Mouse (Mus musculus) kidney, adult 2 months (tissue): Measurements from ENCODE around the gene Igdcc3. TPM values are rescaled to one million over a fixed set of nuclear protein-coding genes. Genes with fewer than 3 reads are reported as not detected.

Source experiments
- DNase-seq: peaks from one replicate; pipeline ENCODE4 v3.0.0; 2021
- H3K27ac ChIP-seq: fragments of 200-500 bp; 2 replicates; pipeline ENCODE4 v1.5.1; 2012; ENCODE audit warnings: low read depth, low read length, control low read depth, inconsistent platforms; ENCODE audit not compliant: insufficient read depth
- H3K27me3 ChIP-seq: fragments of 200-500 bp; replicated peaks from 2 replicates; pipeline ENCODE4 v1.6.1; 2012; ENCODE audit warnings: mild to moderate bottlenecking, moderate library complexity, low read length, inconsistent platforms; ENCODE audit not compliant: control insufficient read depth, insufficient read depth
- H3K36me3 ChIP-seq: fragments of 200-500 bp; 2 replicates; pipeline ENCODE4 v1.6.1; 2012; ENCODE audit warnings: mild to moderate bottlenecking, moderate library complexity, low read length, inconsistent platforms; ENCODE audit not compliant: control insufficient read depth, insufficient read depth
- H3K4me1 ChIP-seq: fragments of 200-500 bp; 2 replicates; pipeline ENCODE4 v1.6.1; 2011; ENCODE audit warnings: low read length; ENCODE audit not compliant: control insufficient read depth, insufficient read depth
- H3K4me3 ChIP-seq: fragments of 200-500 bp; 2 replicates; pipeline ENCODE4 v1.5.1; 2011; ENCODE audit warnings: mild to moderate bottlenecking, low read depth, low read length, control low read depth; ENCODE audit not compliant: insufficient read depth
- CTCF ChIP-seq: fragments of 200-500 bp; conservative IDR thresholded peaks from 2 replicates; pipeline ENCODE4 v1.5.1; 2011; ENCODE audit warnings: low read depth, mild to moderate bottlenecking, control low read depth, low read length, moderate library complexity, mixed read lengths; ENCODE audit not compliant: insufficient read depth, insufficient read length
- POLR2A ChIP-seq: fragments of 200-500 bp; IDR thresholded peaks from one replicate; pipeline ENCODE4 v1.6.1; 2011; ENCODE audit warnings: low read depth, low read length, control low read depth
- WGBS: fragments of 180-500 bp; shearing (Covaris S2); methylation state at CpG from one replicate; pipeline ENCODE4 v1.1.7; 2018; 5-methylcytosine and 5-hydroxymethylcytosine counted together
- polyA plus RNA-seq: library from polyadenylated mRNA; depleted of rRNA; stranded (reverse); fragments of >200 nt; gene quantifications from 2 replicates; pipeline ENCODE4 v1.2.3, GENCODE M21; 2012

Gene Igdcc3
- polyA plus RNA-seq, 1 experiment: 0.72 TPM

DNA sequence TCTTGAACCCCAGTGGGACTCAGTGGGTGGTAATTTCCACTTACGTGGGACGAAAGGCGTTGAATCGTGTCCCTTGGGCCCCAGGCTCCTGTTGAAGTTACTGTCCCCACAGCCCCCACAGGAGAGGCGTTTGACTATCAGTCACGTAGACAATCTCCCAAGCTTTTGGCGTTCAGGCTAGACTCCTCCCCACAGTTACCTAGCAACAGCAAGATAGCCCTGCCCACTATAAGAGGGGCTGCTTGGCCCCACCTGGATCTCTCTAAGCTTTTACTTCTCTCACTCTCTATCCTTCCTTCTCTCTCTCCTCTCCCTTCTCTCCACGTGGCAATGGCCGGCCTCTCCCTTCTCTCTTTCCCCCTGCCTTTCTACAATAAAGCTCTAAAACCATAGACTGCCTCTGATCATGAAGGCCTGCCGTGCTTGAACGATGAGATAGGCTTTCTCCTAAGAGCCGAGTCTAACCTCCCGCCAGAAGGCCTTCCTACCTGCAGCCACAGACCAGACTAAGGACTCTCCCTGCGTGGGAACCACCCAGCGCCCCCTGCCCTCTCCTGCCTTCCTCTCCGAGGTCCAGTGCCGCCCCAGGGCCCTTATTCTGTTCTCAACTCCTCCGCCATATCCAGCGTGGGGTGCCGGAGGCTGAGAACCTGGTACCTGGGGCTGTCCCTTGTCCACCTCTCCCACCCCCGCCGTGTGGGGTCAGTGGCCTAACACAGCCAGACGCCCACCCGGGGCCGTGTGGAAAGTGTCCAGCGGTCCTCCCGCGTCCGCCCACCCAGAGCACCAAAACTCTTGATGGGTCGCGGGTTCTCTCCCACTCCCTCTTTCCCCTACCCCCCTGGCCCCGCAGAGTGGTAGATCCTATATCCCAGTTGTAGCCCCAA is 67.5 kb downstream of the Igdcc3 start:
- WGBS: 89% methylated on average over 32 of the region's 32 CpGs
- Histone ChIP-seq H3K27me3 (no peaks in the 10 kb centered on the region), H3K4me1 (peaks cover 2% of the 10 kb centered on the region; the same call in 1 of the 2 replicates), H3K4me3 (no peak overlapping the region), H3K36me3 (no peaks in the 10 kb centered on the region), H3K27ac (no peak overlapping the region)
- TF ChIP-seq POLR2A (no peak), CTCF (no peak)
- no peak for DNase-seq

DNA sequence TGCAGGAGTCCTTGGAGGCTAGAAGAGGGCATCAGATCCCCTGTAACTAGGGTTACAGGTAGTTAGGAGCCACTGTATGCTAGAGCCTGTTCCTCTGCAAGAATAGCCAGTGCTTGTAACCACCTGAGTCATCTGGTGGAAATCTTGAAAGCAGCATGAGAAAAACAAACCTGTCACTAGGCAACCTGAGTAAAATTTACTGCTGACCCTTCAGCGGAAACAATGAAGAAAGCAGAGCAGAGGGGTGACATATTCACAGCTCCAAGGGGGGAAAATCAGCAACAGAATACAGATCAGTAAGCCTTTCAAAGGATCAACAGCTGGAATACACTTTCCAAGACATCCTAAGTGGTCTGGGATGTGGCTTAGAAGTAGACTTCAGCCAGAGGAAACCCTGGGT is 70.6 kb downstream of the Igdcc3 start:
- H3K27ac ChIP-seq: no peak overlapping the region
- H3K36me3 ChIP-seq: no peaks in the 10 kb centered on the region
- TF ChIP-seq CTCF (no peak), POLR2A (no peak)
- peaks cover 4% of the 10 kb centered on the region; the same call in 1 of the 2 replicates for H3K4me1 ChIP-seq
- no peaks in the 10 kb centered on the region for H3K27me3 ChIP-seq
- DNase-seq: no peak
- 37% methylated on average over 1 of the region's 1 CpGs for WGBS
- H3K4me3 ChIP-seq: no peak overlapping the region

DNA sequence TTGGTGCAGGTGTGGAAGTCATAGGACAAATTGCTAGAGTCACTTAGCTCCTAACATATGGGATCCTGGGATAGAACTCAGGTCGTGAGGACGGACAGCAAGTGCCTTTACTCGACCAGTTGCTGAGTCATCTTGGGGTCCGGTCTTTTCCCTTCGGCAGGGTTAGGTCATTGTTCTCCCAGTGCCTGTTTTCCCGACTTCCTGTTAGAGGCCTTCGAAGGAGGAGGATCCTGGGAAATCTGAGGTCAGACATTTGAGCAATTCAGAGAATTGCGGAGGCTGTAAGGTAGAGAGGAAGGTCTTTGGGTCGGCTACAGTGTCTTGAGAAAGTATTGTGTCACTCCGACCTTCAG is 73.4 kb downstream of the Igdcc3 start:
- Histone ChIP-seq H3K4me1 (peaks cover 15% of the 10 kb centered on the region; the same call in 1 of the 2 replicates), H3K4me3 (peak overlapping the region; percentile 37), H3K27me3 (no peaks in the 10 kb centered on the region), H3K36me3 (no peaks in the 10 kb centered on the region), H3K27ac (peak overlapping the region; percentile 96)
- 6% methylated on average over 10 of the region's 10 CpGs for WGBS
- no peak for TF ChIP-seq CTCF
- no peak for TF ChIP-seq POLR2A
- peak; percentile 78 for DNase-seq

DNA sequence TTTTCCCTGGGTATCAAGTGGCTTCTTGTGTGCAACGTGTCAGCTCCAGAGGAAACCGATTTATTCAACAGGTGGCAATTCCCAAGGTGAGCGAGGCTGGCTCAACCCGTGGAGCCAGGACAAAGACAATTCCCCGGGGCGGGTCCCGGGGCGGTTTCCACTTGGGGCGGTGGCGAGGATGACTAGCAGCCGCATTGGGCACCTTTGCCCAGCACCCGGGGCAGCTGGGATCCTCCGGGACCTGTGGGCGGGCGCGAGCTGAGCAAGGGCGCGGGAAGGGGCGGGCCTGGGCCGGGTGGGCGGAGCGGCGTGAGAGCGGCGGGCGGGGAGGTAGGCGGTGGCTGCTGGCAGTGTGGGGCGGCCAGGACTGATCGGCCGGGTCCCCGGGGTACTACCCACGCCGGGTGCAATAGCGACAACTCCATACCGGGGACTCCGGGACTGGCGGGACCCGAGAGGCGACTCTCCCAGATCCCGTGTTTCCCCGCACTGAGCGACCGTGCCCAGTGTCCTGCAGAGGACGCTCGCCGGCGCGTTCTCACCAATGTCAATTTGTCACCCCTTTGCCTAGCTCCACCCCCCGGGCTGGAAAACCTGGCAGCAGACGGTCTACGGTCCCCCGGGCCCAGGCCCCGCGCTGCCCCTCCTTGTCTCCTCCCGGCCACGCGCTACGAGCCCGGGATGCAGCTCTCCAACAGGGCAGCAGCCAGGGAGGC is 73.9 kb downstream of the Igdcc3 start:
- WGBS: under 1% methylated on average over 57 of the region's 59 CpGs
- H3K27me3 ChIP-seq: no peaks in the 10 kb centered on the region
- H3K4me1 ChIP-seq: peaks cover 15% of the 10 kb centered on the region; the same call in 1 of the 2 replicates
- DNase-seq: peak; percentile 96
- H3K36me3 ChIP-seq: no peaks in the 10 kb centered on the region
- H3K27ac ChIP-seq: peak overlapping the region; percentile 96
- TF ChIP-seq CTCF (peak; percentile 25; the same call in 1 of the 2 replicates), POLR2A (peak; percentile 38)
- peak overlapping the region; percentile 69 for H3K4me3 ChIP-seq

DNA sequence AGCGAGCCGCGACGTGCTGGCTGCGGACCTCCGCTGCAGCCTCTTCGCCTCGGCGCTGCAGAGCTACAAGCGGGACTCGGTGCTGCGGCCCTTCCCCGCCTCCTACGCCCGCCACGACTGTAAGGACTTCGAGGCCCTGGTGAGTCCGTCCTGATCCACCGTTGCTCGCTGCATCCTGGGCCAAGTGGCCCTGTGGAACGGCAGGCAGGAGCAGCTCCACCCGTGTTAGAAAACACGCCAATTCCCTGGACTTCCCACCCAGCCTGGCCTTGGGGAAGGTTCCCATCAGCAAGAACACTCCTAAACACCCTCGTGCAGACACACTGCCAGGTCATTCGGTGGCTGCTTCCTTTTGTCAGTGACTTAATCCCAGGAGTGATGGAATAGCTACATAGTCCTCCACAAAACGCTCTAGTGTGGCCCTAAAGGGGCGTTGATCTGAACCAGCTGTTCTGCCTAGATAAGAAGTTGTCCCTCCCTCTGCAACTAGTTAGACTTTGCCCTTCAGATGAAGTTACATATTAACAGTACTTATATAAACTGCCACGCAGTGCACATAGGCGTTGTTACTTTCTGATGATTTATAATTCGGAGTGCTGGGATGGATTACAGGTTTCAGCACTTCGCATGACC is 74.6 kb downstream of the Igdcc3 start:
- Histone ChIP-seq H3K4me1 (peaks cover 15% of the 10 kb centered on the region; the same call in 1 of the 2 replicates), H3K36me3 (no peaks in the 10 kb centered on the region), H3K27me3 (no peaks in the 10 kb centered on the region), H3K4me3 (peak overlapping the region; percentile 69), H3K27ac (peak overlapping the region; percentile 88)
- DNase-seq: peak; percentile 62
- no peak for TF ChIP-seq POLR2A
- no peak for TF ChIP-seq CTCF
- 5% methylated on average over 31 of the region's 31 CpGs for WGBS

DNA sequence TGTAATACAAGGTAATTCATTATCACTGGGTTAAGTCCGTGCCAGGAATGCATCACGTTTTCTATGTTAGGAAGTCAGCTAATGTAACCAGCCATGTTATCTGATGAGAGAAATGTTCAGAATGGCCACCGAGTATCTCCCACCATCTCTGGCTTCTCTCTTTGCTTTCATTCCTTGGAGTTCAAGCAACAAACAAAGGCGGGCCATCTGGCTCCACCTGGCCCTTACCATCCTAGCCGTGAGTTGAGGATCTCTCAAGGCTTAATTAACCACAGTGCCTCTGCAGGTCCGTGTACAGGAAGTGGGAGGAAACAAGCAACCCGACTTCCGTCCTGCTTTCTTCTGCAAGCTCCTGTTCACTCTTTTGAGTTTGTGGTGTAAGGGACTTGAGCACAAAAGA is 76.0 kb downstream of the Igdcc3 start:
- no peak overlapping the region for H3K4me3 ChIP-seq
- no peak for DNase-seq
- peaks cover 15% of the 10 kb centered on the region; the same call in 1 of the 2 replicates for H3K4me1 ChIP-seq
- no peak for TF ChIP-seq CTCF
- no peak for TF ChIP-seq POLR2A
- no peaks in the 10 kb centered on the region for H3K36me3 ChIP-seq
- no peaks in the 10 kb centered on the region for H3K27me3 ChIP-seq
- H3K27ac ChIP-seq: peak overlapping the region; percentile 65; the same call in 1 of the 2 replicates
- 42% methylated on average over 8 of the region's 8 CpGs for WGBS
